Mouse (Mus musculus): ENCODE measurements around the gene Gtdc1.

GRCm38 (mm10) chr2:44801361-44801760 is 126.1 kb downstream of the Gtdc1 start:
- TF ChIP-seq CTCF (IDR thresholded peaks at IDR 0.05; ENCODE audit: borderline replicate concordance, extremely low read depth, insufficient read depth, insufficient read length) (no peak), POLR2A (IDR thresholded peaks at IDR 0.05; ENCODE audit: borderline replicate concordance, extremely low read depth, insufficient read depth, insufficient read length, poor library complexity, severe bottlenecking) (no peak)
